Mouse (Mus musculus) kidney, adult 11 months (tissue): Measurements from ENCODE around the gene Msi2.

Experiments used
- DNase-seq: peaks from one replicate; pipeline ENCODE4 v3.0.0; 2022

Msi2 gene

GRCm38 (mm10) chr11:88395076-88395990 lies 323.0 kb downstream of the Msi2 start:
- DNase-seq, result peak; percentile 30

GRCm38 (mm10) chr11:88394341-88395075 lies 323.8 kb downstream of the Msi2 start:
- DNase-seq, result peak; percentile 20

- DNase-seq, result no peak
These were observed 325.6 kb downstream of the Msi2 start for GRCm38 (mm10) chr11:88392715-88393114.

DNA sequence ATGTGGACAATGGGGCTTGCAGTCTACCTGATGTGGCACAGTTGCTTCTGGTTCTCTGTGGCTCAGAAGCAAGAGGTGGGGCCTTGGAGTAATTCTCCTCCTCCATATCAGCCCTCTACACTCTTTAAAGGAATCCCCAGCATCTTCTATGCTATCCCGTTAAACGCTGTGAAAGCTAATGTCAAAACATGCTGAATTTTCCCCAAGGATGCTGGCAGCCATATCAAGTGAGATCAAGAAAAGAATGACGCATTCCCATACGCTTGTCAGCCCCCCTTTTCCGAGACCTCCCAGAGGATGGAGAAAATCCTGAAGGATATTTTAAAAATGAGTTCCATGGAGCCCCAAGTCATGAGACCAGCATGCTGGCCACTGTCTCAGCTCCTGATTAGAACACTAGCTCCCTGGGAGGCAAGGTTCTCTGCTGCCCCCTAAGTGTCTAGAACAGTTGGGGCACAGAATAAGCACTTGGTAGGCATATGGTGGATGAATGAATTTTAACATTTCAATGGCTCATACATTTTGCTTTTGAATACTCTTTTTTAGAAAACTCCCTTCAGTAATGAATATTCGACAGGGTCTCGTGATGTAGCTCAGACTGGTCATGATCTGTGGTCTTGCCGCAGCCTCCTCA lies 327.0 kb downstream of the Msi2 start:
- DNase-seq, result no peak

- DNase-seq, result no peak
These were observed 328.8 kb downstream of the Msi2 start for GRCm38 (mm10) chr11:88389530-88389929.

GRCm38 (mm10) chr11:88386916-88387315 lies 331.4 kb downstream of the Msi2 start:
- peak; percentile 81 for DNase-seq

DNA sequence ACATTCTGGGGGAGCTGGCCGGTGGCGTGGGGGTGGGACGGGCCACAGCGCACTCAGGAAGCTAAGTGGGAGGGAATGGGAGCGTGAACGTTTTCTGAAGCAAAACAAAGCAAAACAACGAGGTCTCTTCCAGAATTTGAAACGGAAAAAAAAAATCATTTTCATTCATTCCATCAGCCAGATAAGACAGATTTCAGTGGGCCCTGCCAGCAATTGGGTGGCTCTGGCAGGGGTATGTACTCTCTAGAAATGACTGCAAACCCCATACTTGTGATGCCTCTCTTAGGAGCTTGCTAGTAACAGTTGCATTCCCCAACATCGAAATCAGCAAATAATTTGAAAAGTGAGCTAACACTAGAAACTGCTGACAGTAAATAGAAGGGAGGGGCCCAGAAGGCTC lies 335.9 kb downstream of the Msi2 start:
- no peak for DNase-seq

GRCm38 (mm10) chr11:88381145-88381909 lies 337.0 kb downstream of the Msi2 start:
- DNase-seq, result no peak

DNA sequence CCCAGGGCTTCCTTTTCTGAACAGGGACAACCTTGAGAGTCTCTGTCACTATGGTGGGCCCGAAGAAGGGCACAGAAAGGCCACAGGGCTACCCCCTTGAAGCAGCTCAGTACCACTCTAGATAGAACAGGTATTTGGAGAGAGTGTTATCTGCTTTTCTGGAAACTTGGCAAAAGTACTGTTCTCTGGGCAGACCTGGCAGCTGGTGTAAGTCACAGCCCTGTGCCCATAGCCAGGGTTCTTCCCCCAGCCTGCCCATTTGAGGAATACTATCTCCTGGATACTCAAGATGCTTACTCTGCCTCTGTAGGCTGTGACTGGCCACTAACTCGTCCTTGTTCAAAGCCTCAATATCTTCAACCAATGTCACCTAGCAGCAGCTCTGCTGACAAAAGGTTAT lies 338.7 kb downstream of the Msi2 start:
- DNase-seq, result no peak

GRCm38 (mm10) chr11:88378686-88379339 lies 339.5 kb downstream of the Msi2 start:
- no peak for DNase-seq

DNA sequence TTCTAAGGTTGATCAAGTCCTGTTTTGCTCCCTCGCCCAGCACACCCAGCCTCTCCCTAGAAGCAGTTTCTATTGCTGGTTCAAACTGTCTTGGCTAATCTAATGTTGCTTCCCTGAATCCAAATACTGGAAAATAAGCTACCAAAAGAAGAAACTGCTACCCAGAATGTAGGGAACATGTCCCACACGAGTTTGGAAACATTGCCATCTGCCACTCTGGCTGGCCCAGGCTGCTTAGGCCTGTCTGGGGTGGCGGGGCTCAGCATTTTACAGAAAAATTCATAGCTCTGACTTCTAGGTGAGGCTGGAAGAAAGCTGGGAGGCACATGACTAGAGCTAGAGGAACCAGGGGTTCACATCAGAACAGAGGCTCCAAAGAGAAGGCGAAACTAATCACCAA lies 345.7 kb downstream of the Msi2 start:
- no peak for DNase-seq

GRCm38 (mm10) chr11:88369898-88370297 lies 348.4 kb downstream of the Msi2 start:
- no peak for DNase-seq

GRCm38 (mm10) chr11:88367501-88367900 lies 350.8 kb downstream of the Msi2 start:
- no peak for DNase-seq

DNA sequence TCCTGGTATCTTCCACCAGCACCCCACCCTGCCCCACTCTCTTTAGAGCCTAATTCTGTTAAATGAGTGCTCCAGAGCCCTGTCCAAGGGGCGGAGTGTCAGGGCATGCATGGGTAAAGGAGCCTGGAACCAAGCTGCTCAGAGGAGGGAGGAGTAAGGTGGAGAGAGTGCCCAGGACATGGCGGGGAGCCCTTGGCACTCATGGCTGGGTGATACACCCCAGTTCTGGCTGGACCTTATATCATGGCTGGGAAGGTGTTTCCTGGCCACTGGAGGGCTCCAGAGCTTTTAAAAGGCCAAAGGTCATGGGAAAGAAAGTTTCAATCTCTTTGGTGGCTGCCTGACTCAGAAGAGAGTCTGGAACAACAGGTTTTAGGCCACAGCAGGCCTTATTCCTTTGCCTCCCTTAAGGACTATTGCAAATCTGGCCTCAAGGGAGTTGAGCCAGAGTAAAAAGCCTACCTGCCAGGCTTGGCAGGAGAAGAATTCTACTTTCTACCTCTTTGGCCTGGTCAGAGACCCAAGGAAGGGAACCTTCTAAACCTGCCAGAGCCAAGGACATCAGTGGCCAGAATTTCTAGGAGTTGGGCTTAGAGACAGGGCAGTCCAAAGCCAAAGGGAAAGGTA lies 352.3 kb downstream of the Msi2 start:
- peak; percentile 14 for DNase-seq

DNA sequence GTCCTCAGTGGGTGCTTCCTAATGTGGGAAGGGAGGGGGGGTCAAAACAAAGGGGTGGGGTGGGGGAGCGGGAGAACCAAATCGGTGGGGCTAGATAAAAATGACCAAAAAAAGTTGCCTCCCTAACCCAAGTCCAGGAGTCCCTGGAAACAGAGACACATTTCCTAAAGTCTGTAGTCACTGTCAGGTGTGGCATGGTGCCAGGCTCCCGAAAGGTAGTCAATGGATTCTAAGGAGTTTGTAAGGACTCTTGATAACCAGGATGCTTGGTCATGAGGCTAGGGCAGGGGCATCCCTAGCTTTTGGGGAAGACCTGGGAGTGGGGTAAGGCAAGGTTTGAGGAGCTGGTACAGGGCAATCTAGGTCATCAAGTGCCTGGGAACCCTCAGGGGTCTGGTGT lies 354.1 kb downstream of the Msi2 start:
- DNase-seq, result no peak

DNA sequence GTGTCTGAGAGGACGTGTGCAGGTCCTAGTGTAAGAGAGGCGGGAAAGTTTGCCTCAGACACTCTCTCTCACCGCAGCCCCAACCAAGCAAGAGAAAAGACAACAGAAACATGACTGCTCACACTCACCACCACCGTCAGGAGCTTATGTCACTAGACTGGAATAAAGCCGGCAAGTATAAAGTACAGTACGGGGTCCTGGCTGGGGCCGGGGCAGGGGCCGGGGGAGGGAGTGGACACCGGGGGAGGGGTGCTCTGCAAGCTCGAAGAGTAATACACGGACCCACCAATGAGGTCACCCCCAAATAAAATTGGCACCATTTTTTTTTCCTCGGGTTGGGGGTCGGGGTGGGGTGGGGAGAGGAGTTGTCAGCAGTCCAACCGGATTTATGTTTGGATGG lies 354.8 kb downstream of the Msi2 start:
- no peak for DNase-seq

GRCm38 (mm10) chr11:88359736-88360135 lies 358.6 kb downstream of the Msi2 start:
- no peak for DNase-seq

DNA sequence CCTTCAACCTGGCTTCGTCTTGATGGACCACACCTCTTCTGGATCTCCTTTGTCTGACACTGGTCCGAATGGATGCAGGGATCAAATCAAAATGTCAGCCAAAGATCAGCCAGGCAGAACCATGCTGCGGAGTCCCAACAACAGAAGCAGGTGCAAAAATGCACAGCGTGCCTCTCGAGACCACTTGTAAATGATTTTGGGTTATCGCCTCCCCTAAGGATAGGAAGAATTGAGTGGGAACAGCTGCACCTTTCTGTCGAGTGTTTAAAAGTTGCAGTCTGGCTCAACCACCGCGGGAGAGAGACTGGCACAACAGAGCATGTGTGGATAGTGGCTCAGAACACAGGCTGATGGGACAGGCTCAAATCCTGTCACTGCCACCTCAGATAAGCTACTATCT lies 361.0 kb downstream of the Msi2 start:
- no peak for DNase-seq

DNA sequence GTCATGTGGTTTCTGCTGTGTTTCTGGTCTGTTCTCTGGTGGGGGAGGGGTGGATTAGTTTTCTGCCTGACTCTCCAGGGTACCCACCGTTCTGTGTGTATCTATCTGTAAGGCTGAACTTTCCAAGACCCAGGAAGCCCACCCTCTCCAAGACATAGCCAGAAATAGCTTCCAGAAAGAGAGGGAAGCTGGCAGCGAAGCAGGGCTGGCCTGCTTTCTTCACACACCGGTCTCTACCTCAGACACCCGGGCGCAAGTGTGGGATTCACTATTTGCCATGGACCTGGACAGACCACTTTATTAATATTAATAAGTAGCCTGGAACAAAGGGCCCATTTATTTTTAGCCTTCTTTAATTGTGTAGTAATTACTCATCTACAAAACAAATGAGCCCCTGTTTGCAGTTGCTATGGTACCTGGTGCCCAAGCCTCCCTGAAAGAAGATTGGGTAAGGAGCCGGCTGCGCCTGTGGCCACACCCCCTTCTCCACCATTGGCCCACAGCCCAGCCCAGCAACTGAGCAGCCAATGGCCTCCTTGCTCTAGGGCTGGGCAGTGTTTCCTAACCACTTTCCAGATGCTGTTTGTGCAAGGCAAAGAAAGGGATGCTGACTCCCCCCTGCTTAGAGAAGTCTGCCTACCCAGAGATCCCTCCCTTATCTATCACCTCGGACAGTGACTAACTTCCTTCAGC lies 361.6 kb downstream of the Msi2 start:
- no peak for DNase-seq

DNA sequence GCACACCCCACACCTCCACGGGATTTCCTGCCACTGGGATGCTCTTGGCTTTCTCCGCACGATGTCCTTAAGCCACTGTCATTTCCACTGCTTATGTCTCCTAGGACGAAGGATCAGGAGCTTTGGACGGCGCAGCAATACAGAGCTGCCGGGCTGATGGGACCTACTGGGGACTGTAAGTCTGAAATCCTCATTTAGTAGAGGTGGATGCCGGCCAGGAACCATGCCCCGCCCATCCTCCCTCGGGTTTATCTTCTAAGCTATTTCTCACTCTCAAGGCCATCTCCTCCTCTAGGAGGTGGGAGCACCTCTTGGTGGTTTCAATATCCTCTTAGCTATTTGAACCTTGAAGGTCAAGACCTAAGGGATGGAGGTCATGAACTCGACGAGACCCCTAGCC lies 362.3 kb downstream of the Msi2 start:
- DNase-seq, result no peak

DNA sequence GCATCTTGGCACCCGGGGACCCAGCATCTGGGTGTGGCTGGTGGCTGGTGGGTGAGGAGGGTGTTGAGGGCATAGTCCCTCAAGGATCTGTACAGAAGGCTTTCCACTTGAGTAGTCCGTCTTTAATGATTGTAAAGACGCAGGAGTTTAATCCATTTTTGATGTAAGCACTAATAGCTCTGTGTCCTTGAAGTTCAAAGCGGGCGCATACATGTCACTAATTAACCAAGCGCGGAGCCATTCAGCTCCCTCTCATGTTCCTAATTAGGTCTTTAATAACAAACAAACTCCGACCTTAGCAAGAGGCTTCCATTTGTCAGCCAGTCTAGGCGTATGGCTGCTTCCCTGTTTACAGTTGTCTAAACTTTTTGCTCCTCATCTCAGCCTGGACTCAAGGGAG lies 363.5 kb downstream of the Msi2 start:
- peak; percentile 42 for DNase-seq
